Mouse (Mus musculus) testis, adult 2 months (tissue): ENCODE data around the gene Alms1. TPM values are rescaled to one million over a fixed set of nuclear protein-coding genes. Genes with fewer than 3 reads are reported as not detected.

ENCODE experiments used
- H3K27ac ChIP-seq: fragments of 200-500 bp; 2 replicates; pipeline ENCODE4 v1.5.1; 2012; ENCODE audit warnings: low read depth, low read length; ENCODE audit not compliant: control insufficient read depth, insufficient read depth
- H3K27me3 ChIP-seq: fragments of 200-500 bp; 2 replicates; pipeline ENCODE4 v1.6.1; 2012; ENCODE audit warnings: mild to moderate bottlenecking, low read length, moderate library complexity; ENCODE audit not compliant: control insufficient read depth, insufficient read depth
- H3K36me3 ChIP-seq: fragments of 200-500 bp; 2 replicates; pipeline ENCODE4 v1.6.1; 2012; ENCODE audit warnings: mild to moderate bottlenecking, low read length; ENCODE audit not compliant: control insufficient read depth, insufficient read depth
- H3K4me1 ChIP-seq: fragments of 200-500 bp; 2 replicates; pipeline ENCODE4 v1.6.1; 2012; ENCODE audit warnings: low read length; ENCODE audit not compliant: control insufficient read depth, insufficient read depth
- H3K4me3 ChIP-seq: fragments of 200-500 bp; 2 replicates; pipeline ENCODE4 v1.5.1; 2012; ENCODE audit warnings: low read depth, mild to moderate bottlenecking, low read length, moderate library complexity, mixed read lengths; ENCODE audit not compliant: control insufficient read depth
- CTCF ChIP-seq: fragments of 200-500 bp; IDR thresholded peaks from 2 replicates; pipeline ENCODE4 v1.5.1; 2012; ENCODE audit warnings: low read depth, mild to moderate bottlenecking, inconsistent platforms, low read length, moderate library complexity; ENCODE audit not compliant: control insufficient read depth, insufficient read depth, insufficient replicate concordance
- POLR2A ChIP-seq: fragments of 200-500 bp; IDR thresholded peaks from 2 replicates; pipeline ENCODE4 v1.6.1; 2012; ENCODE audit warnings: low read depth, mild to moderate bottlenecking, inconsistent platforms, low read length, moderate library complexity; ENCODE audit not compliant: control insufficient read depth
- polyA plus RNA-seq: library from polyadenylated mRNA; depleted of rRNA; stranded (reverse); fragments of >200 nt; gene quantifications from 2 replicates; pipeline ENCODE4 v1.2.3, GENCODE M21; 2012

Alms1 gene
- polyA plus RNA-seq, 1 experiment, result 13.5 TPM

- H3K27ac ChIP-seq, result no peak overlapping the region
- H3K4me3 ChIP-seq, result no peak overlapping the region
- TF ChIP-seq CTCF, result no peak
- no peak for TF ChIP-seq POLR2A
- no peaks in the 10 kb centered on the region for H3K36me3 ChIP-seq
- peaks cover 2% of the 10 kb centered on the region; the same call in 1 of the 2 replicates for H3K4me1 ChIP-seq
- H3K27me3 ChIP-seq, result no peaks in the 10 kb centered on the region
Measured at GRCm38 (mm10) chr6:85584612-85585011, 2.7 kb upstream of the Alms1 start.

GRCm38 (mm10) chr6:85586805-85587367 lies 445 bp upstream of the Alms1 start:
- peak overlapping the region; percentile 70 for H3K27ac ChIP-seq
- peak overlapping the region; percentile 97 for H3K4me3 ChIP-seq
- no peaks in the 10 kb centered on the region for H3K36me3 ChIP-seq
- TF ChIP-seq POLR2A (no peak), CTCF (no peak)
- peaks cover 2% of the 10 kb centered on the region; the same call in 1 of the 2 replicates for H3K4me1 ChIP-seq
- no peaks in the 10 kb centered on the region for H3K27me3 ChIP-seq

- peak overlapping the region; percentile 98 for H3K27ac ChIP-seq
- H3K4me3 ChIP-seq, result peak overlapping the region; percentile 97
- peaks cover 2% of the 10 kb centered on the region; the same call in 1 of the 2 replicates for H3K4me1 ChIP-seq
- no peak for TF ChIP-seq CTCF
- TF ChIP-seq POLR2A, result no peak
- H3K36me3 ChIP-seq, result no peaks in the 10 kb centered on the region
- H3K27me3 ChIP-seq, result no peaks in the 10 kb centered on the region
Measured at GRCm38 (mm10) chr6:85588164-85588563, 833 bp downstream of the Alms1 start.

- Histone ChIP-seq H3K4me3 (peak overlapping the region; percentile 97; the same call in 1 of the 2 replicates), H3K27me3 (no peaks in the 10 kb centered on the region), H3K36me3 (no peaks in the 10 kb centered on the region), H3K27ac (no peak overlapping the region), H3K4me1 (peaks cover 2% of the 10 kb centered on the region; the same call in 1 of the 2 replicates)
- no peak for TF ChIP-seq POLR2A
- no peak for TF ChIP-seq CTCF
Measured at GRCm38 (mm10) chr6:85588568-85588967, 1.2 kb downstream of the Alms1 start.

GRCm38 (mm10) chr6:85590116-85590515 lies 2.8 kb downstream of the Alms1 start:
- Histone ChIP-seq H3K36me3 (no peaks in the 10 kb centered on the region), H3K27me3 (no peaks in the 10 kb centered on the region), H3K27ac (no peak overlapping the region), H3K4me1 (peaks cover 2% of the 10 kb centered on the region; the same call in 1 of the 2 replicates), H3K4me3 (peak overlapping the region; percentile 72)
- TF ChIP-seq POLR2A, result no peak
- no peak for TF ChIP-seq CTCF

- no peaks in the 10 kb centered on the region for H3K27me3 ChIP-seq
- H3K27ac ChIP-seq, result no peak overlapping the region
- H3K4me3 ChIP-seq, result no peak overlapping the region
- no peaks in the 10 kb centered on the region for H3K4me1 ChIP-seq
- no peaks in the 10 kb centered on the region for H3K36me3 ChIP-seq
- no peak for TF ChIP-seq CTCF
- TF ChIP-seq POLR2A, result no peak
Measured at GRCm38 (mm10) chr6:85599310-85599709, 12.0 kb downstream of the Alms1 start.

GRCm38 (mm10) chr6:85610511-85610910 lies 23.2 kb downstream of the Alms1 start:
- Histone ChIP-seq H3K4me3 (no peak overlapping the region), H3K4me1 (no peaks in the 10 kb centered on the region), H3K27me3 (no peaks in the 10 kb centered on the region), H3K27ac (no peak overlapping the region), H3K36me3 (peaks cover 1% of the 10 kb centered on the region)
- TF ChIP-seq CTCF (no peak), POLR2A (no peak)
